Mouse (Mus musculus): ENCODE measurements around the gene Fbxl5.

Fbxl5 gene

GRCm38 (mm10) chr5:43781423-43781976 is 39.9 kb downstream of the Fbxl5 start:
- no peak for DNase-seq

- DNase-seq, result no peak
These were observed 42.9 kb downstream of the Fbxl5 start for GRCm38 (mm10) chr5:43778583-43778982.

- no peak for DNase-seq
These were observed 44.4 kb downstream of the Fbxl5 start for GRCm38 (mm10) chr5:43776993-43777392.

- no peak for DNase-seq
These were observed 45.0 kb downstream of the Fbxl5 start for GRCm38 (mm10) chr5:43776407-43776806.

GRCm38 (mm10) chr5:43771555-43771954 is 49.9 kb downstream of the Fbxl5 start:
- no peak for DNase-seq

- no peak for DNase-seq
These were observed 50.7 kb downstream of the Fbxl5 start for GRCm38 (mm10) chr5:43770618-43771354.

- DNase-seq, result no peak
These were observed 72.3 kb downstream of the Fbxl5 start for GRCm38 (mm10) chr5:43749092-43749491.

GRCm38 (mm10) chr5:43748039-43748438 is 73.4 kb downstream of the Fbxl5 start:
- DNase-seq, result no peak

- DNase-seq, result no peak
These were observed 76.3 kb downstream of the Fbxl5 start for GRCm38 (mm10) chr5:43745156-43745555.

- no peak for DNase-seq
These were observed 77.3 kb downstream of the Fbxl5 start for GRCm38 (mm10) chr5:43744187-43744586.

- DNase-seq, result no peak
These were observed 89.1 kb downstream of the Fbxl5 start for GRCm38 (mm10) chr5:43732381-43732780.

GRCm38 (mm10) chr5:43728375-43729165 is 92.9 kb downstream of the Fbxl5 start:
- DNase-seq, result no peak

- no peak for DNase-seq
These were observed 97.6 kb downstream of the Fbxl5 start for GRCm38 (mm10) chr5:43723830-43724229.

GRCm38 (mm10) chr5:43722452-43722783 is 99.0 kb downstream of the Fbxl5 start:
- DNase-seq, result no peak

GRCm38 (mm10) chr5:43721538-43722451 is 99.6 kb downstream of the Fbxl5 start:
- no peak for DNase-seq

- no peak for DNase-seq
These were observed 122.2 kb downstream of the Fbxl5 start for GRCm38 (mm10) chr5:43699240-43699639.

GRCm38 (mm10) chr5:43697133-43697532 is 124.3 kb downstream of the Fbxl5 start:
- DNase-seq, result no peak
